Mouse (Mus musculus): ENCODE measurements around the gene Zfp444.

The Zfp444 gene

DNA sequence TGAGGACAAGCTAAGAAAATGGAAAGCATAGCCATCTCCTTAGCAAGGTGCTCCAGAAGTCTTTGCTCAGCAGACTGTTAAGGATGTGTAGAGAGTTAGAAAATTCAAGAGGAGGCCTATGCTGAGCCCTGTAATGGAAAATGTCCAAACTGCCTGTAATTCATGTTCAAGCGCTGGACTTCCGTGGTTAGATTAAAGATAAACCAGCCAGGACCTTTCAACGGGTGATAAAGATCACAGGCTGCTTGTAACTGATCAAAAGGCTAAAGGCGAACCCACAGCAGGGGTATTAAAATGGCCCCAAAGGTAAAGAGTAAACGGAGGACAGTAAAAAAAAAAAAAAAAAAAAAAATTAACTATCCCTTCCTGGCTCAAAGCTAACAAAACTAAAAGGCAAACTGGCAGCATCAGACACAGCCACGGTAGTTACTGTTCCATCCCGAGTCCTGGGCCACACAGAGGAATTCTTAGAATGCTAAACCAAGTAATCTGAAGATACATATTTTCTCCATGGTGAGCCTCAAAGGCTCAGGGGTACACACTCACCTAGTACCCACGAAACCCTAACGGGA lies 15.0 kb upstream of the Zfp444 start:
- in situ Hi-C loops (cut with MboI, MseI): loop anchor here (10.0 to 25.0 kb wide), 6 partner anchors 128 to 1670 kb away; partner anchors contain the start of genes Epn1 (in 1 of the 2), Fiz1 (in 1 of the 2), Gm44973 (in 1 of the 2) and Gm45844 (in 1 of the 2)

DNA sequence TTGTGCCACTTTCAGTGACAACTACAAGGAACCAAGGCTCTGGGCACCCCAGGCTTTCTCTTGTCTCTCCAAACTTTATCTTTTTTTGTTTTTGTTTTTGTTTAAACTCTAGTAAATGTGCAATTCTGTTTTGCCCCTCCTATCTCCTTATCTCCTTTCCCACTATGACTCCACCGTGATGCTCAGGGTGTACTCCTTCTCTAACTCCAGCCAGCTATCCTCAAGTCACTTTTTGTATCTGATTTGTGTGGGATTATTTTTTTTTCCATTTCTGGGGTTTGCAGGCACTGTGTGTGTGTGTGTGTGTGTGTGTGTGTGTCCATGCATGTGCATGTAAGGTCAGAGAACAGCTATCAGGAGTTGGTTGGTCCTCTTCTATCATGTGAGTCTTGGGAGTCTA lies 14.5 kb upstream of the Zfp444 start:
- in situ Hi-C loops (cut with MboI, MseI): loop anchor here (10.0 to 25.0 kb wide), 6 partner anchors 127 to 1670 kb away; partner anchors contain the start of genes Epn1 (in 1 of the 2), Fiz1 (in 1 of the 2), Gm44973 (in 1 of the 2) and Gm45844 (in 1 of the 2)

DNA sequence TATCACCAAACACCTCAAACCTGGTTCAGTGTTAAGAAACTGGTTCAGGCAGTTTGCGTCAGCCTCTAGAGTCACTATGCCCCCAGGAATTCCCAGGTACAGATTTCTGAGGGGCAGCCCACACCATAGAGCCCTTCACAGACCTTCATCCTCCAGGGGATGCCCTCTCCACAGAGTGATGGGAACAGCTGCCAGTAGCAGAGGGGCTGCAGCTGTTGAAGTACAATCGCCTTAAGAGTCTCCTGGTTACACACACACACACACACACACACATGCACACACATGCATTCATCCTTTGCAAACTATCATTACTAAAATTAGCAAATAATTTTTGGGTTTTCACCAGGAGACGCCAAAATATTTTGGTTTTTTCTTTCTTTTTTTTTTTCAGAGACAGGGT lies 12.4 kb upstream of the Zfp444 start:
- in situ Hi-C loops (cut with MboI, MseI): loop anchor here (10.0 to 25.0 kb wide), 6 partner anchors 125 to 1672 kb away; partner anchors contain the start of genes Epn1 (in 1 of the 2), Fiz1 (in 1 of the 2), Gm44973 (in 1 of the 2) and Gm45844 (in 1 of the 2)

DNA sequence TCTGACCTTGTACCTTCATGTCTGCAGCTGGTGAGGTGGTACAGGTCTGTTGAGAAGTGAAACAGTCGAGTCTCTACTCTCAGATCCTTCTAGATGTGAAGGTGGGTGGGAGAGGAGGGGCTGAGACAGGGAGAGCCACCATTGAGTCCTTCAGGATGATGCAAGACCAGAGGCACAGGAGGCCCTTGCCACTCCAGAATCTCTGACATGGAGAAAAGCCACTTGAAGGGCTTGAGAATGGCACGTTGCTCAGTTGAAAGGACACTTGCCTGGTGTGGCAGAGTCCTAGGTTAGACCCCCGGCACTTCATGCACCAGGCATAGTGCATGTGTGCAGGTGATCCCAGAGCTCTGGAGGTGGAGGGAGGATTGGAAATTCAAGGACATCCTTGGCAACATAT lies 10.5 kb upstream of the Zfp444 start:
- in situ Hi-C loops (cut with MboI, MseI): loop anchor here (25.0 kb wide), 4 partner anchors 1074 to 1674 kb away; partner anchors contain the start of genes Epn1 (in 1 of the 2), Gm45844 (in 1 of the 2), U2af2 (in 1 of the 2) and Zfp580 (in 1 of the 2)

DNA sequence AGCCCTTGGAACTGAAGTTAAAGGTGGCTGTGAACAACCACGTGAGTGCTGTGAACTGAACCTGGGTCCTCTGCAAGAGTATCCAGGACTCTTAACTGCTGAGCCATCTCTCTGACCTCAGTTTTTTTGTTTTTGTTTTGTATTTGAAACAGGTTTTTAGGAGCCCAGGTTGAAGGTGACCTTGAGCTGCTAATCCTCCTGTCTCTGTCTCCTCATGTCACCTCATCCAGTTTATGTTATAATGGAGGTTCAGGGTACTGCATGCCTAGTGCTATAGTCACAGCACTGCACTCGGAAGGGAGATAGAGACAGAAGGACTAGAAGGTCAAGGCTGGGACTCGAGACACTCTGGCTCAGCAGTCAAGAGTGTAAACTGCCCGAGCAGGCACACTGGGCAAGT lies 9.9 kb upstream of the Zfp444 start:
- in situ Hi-C loops (cut with MboI, MseI): loop anchor here (25.0 kb wide), 4 partner anchors 1075 to 1675 kb away; partner anchors contain the start of genes Epn1 (in 1 of the 2), Gm45844 (in 1 of the 2), U2af2 (in 1 of the 2) and Zfp580 (in 1 of the 2)

DNA sequence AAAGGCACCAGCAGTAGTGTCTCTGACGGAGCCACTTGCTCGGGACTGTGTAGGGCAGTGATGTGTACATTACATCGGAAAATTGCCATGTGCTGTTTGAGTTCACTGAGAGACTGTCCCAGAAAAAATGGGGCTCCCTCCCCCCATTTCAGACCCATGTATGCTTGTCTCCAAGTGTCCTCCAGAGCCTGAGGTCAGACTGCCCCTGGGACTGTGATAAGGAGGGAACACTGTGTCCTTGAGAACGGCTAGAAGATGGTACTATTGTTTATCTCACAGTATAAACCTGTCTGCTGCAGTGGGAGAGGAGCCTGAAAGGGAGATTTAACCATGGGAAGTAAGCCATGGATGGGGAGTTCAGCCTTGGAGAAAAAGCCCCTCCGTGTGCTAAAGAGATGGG lies 7.4 kb upstream of the Zfp444 start:
- in situ Hi-C loops (cut with MboI, MseI): loop anchor here (5.0 to 25.0 kb wide), 5 partner anchors 223 to 1677 kb away; partner anchors contain the start of genes Epn1 (in 1 of the 2), Gm45844 (in 1 of the 2), U2af2 (in 1 of the 2) and Zfp580 (in 1 of the 2)

DNA sequence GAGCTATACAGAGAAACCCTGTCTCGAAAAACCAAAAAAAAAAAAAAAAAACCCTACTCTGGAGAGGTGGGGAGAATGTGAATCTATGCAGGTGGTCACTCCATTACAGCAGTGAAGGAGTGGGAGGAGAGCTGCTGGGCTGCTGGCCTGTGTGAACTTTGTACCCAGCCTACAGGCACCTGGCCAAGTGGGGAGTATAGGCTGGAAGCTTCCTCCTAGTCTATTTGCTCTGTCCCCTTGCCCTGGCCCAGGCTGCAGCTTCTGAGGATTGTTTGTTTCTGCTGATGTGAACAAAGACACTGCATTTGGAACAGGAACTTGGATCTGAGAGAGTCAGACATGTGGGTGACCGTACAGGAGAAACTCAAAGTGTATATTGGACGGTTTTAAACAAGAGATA lies 2.6 kb upstream of the Zfp444 start:
- in situ Hi-C loops (cut with MboI, MseI): loop anchor here (5.0 to 25.0 kb wide), 5 partner anchors 218 to 1682 kb away; partner anchors contain the start of genes Epn1 (in 1 of the 2), Gm45844 (in 1 of the 2), U2af2 (in 1 of the 2) and Zfp580 (in 1 of the 2)

DNA sequence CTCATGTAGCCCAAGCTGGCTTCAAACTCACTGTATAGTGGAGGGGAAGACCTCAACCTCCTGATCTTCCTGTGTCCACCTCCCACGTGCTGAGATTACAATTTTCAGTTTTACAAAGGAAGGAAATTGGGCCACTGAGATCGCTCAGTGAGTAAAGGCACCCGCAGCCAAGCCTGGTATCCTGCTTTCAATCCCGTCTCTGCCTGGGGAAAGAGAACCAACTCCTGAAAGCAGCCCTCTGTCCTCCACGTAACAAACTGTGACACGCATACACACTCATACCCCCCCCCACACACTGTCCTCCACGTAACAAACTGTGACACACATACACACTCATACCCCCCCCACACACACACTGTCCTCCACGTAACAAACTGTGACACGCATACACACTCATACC lies 1.6 kb upstream of the Zfp444 start:
- in situ Hi-C loops (cut with MboI, MseI): loop anchor here (25.0 kb wide), 4 partner anchors 1083 to 1683 kb away; partner anchors contain the start of genes Epn1 (in 1 of the 2), Gm45844 (in 1 of the 2), U2af2 (in 1 of the 2) and Zfp580 (in 1 of the 2)

DNA sequence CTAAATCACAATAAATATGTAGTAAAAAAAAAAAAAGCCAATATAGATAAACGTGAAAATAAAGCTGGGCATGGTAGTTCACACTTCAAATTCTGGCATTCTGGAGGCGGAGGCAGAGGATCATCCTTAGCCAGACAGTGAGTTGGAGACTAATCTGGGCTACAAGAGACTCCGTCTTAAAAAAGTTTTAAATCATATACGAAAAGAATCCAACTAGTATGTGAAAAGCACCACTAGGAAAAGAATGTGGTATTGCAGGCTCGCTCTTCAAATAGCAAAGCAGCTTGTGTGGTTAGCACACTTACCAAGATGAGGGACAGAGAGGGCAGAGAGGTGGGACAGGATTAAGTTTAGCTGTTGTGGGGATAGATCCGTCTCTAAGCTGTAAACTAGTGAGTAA lies 1.2 kb upstream of the Zfp444 start:
- in situ Hi-C loops (cut with MboI, MseI): loop anchor here (25.0 kb wide), 4 partner anchors 1084 to 1684 kb away; partner anchors contain the start of genes Epn1 (in 1 of the 2), Gm45844 (in 1 of the 2), U2af2 (in 1 of the 2) and Zfp580 (in 1 of the 2)

DNA sequence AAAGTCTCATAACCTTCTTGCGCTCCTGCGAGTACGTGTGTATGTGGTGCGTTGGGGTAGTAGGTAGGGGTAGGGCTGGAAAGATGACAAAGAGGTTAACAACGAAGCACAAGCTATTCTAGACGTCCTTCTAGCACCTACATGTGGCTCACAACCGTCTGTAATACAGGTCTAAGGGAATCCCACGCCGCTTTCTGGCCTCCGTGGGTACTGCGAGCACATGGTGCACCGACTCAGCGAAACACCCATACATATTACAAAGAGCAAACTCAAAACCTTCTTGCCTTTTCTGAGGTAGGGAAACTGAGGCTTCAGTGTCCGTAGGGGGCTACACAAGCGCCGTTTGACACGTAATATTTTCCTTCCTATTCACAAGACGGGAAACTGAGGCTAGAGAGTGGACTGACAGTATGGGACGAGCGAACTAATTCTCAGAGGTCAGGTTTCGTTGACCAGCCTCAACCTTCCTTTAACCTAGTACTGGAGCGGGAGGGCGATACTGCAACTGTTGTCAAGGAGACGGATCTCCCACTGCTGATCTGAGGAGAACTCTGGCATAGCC lies 501 bp upstream of the Zfp444 start:
- in situ Hi-C loops (cut with MboI, MseI): loop anchor here (25.0 kb wide), 4 partner anchors 1084 to 1684 kb away; partner anchors contain the start of genes Epn1 (in 1 of the 2), Gm45844 (in 1 of the 2), U2af2 (in 1 of the 2) and Zfp580 (in 1 of the 2)

DNA sequence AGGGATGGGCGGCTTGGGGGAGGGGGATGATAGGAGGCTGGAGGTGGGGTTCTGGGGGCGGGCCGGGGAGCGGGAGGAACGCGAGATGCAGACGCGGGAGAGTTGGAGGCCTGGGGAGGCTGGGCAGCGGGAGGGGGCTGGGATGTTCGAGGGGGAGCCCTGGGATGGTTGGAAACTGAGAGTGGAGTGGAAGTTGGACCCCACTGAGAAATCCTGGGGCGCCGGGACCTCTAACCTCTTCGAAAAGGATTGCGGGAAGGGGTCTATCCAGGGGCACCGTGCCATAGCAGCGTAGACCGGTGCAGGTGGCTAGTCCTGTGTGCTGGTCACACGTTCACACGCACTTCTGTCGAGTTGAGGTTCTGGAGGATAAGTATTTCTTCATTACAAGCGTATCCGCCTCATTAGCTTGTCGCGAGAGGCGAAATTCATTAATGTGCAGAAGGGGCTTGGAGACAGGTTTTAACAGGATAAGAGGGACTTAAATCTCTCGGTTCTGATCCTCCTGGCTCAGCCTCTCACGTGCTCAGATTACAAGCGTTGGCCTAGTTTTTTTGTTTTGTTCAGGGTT lies 733 bp downstream of the Zfp444 start:
- in situ Hi-C loops (cut with MboI, MseI): loop anchor here (25.0 kb wide), 4 partner anchors 1085 to 1685 kb away; partner anchors contain the start of genes Epn1 (in 1 of the 2), Gm45844 (in 1 of the 2), U2af2 (in 1 of the 2) and Zfp580 (in 1 of the 2)

DNA sequence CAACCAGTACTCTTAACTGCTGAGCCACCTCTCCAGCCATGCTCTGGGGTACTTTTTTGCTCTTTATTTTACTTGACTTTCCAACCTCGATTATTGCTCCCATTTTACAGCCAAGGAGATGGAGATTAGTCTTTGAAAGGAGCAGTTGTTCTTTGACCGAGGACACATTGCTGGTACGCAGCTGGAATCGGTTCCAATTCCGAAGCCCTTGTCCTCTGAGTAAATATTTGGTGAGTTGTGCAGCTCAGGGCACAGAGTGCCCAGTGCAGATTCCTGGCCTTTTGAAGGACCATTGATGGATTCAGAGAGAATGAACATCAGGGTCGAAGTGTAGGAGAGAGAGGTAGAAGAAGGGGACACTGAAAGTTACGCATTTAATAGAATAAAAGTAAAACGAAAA lies 1.8 kb downstream of the Zfp444 start:
- in situ Hi-C loops (cut with MboI, MseI): loop anchor here (25.0 kb wide), 4 partner anchors 1087 to 1687 kb away; partner anchors contain the start of genes Epn1 (in 1 of the 2), Gm45844 (in 1 of the 2), U2af2 (in 1 of the 2) and Zfp580 (in 1 of the 2)

DNA sequence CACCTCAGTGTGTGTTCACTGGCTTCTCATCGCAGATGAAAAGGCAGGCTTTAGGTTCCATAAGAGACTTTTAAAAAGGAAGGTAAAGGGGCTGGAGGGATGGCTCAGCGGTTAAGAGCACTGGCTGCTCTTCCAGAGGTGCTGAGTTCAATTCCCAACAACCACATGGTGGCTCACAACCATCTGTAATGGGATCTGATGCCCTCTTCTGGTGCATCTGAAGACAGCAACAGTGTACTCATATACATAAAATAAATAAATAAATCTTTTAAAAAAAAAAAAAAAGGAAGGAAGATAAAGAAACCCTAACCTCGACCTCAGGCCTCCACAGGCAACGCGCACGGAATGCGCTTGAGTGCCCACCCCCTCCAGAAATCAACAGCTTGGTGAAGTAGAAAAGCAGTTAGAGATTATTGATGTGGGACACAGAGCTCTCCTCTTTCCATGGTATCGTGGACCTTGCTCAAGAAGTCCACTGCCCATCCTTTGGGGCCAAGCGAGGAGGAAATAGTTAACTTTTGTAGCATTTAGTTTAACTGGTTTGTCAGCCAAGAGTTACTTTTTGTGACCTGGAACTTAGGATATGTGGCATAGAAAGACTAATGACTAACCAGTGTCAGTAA lies 2.5 kb downstream of the Zfp444 start:
- in situ Hi-C loops (cut with MboI, MseI): loop anchor here (25.0 kb wide), 4 partner anchors 1087 to 1687 kb away; partner anchors contain the start of genes Epn1 (in 1 of the 2), Gm45844 (in 1 of the 2), U2af2 (in 1 of the 2) and Zfp580 (in 1 of the 2)

DNA sequence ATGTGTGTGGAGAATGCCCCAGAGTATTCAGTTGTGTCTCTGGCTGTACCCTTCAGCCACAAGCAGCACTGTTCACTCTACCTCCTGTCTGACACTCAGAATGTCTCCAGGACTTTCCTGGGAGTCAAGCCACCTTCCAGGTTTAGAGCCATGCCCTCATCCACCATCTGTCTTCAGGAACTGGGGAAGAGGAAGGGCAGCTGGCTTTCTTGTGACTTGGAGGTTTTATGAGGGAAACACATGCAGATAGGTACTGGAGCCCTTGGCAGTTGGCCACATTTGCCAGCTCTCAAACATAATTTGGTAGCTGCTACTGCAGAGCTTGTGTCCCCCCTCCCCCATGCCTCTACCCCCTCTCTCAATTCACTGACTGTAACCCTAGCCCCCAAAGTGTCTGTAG lies 7.0 kb downstream of the Zfp444 start:
- in situ Hi-C loops (cut with MboI, MseI): no loop called here

DNA sequence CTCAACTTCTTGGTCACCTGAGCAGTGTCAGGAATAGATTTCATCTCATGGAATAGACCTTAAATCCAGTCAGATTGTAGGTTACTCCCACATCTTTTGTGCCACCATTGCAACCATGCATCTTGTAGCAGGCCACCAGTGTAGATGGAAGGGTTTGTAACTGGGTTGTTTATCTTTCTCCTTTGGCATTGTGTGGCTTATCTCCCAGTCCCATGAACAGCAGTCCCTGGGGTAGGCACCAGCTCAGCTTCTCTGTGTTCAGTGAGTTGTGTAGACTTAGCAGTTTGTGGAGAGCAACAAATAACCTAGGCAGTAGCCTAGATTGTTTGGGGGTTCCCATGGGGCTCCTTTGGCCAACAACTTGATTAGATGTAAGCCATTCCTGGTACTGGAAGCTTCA lies 10.9 kb downstream of the Zfp444 start:
- in situ Hi-C loops (cut with MboI, MseI): no loop called here

DNA sequence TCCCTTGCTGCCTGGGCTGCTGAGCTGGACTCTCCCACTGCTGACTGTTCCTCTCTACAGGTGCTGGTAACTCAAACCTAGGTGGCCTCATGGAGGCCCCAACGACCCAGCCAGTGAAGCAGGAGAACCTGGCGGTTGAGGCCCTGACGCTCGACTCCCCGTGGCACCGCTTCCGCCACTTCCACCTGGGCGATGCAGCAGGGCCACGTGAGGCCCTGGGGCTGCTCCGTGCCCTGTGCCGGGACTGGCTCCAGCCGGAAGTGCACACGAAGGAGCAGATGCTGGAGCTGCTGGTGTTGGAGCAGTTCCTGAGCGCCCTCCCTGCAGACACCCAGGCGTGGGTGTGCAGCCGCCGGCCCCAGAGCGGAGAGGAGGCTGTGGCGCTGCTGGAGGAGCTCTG lies 11.8 kb downstream of the Zfp444 start:
- in situ Hi-C loops (cut with MboI, MseI): no loop called here

DNA sequence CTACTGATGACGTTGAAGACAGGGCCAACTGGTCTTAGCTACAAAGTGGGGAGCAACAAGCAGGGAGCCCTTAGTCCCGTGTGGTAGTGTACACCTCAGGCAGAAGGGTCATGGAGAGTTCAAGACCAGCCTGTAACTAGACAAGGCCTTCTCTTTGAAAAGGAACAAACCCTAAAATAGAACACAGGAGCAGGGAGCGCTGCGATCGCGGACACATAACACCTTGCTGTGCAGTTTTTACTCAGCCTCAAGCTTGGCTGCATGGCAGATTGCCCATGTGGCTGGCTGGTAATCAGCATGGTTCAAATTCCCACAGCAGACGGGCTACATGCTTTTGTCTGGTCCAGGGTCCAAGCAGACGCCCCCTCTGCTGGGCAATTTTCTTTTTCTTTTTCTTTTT lies 12.5 kb downstream of the Zfp444 start:
- in situ Hi-C loops (cut with MboI, MseI): no loop called here

DNA sequence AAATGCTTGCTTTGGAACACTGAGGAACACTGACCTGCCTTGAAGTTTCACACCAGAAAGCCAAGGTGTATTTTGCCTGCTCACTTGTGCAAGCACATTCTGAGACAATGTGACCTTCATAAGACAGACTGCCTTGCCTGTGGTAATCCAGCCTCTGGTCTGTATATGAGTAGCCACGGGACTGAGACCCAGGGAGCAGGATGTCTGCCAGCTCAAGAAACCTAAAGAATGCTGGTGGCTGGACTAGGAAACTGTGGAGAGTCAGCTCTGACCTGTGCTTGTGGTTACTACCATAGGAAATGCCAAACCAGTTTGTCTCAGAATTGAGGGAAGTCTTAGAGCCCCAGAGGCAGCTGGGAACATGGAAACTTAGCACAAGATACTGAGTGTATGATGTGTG lies 13.4 kb downstream of the Zfp444 start:
- in situ Hi-C loops (cut with MboI, MseI): no loop called here

DNA sequence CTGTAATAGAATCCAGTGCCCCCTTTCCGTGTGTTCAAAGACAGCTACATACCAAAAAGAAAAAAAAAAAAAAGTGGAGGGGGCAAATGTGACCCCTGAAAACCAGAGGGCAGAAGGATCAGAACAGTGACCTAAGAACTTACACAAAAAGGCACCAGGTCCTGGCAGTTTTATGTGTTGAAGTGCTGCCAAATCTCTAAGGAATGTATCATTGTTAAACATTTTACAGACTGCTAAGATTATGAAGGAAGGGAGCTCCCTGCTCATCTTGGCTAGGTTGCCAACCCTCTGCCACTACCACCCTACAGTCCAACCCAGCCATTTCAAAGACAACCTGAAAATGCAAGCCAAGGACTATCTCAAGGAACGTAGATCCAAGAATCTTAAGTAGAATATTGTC lies 14.2 kb downstream of the Zfp444 start:
- in situ Hi-C loops (cut with MboI, MseI): no loop called here

DNA sequence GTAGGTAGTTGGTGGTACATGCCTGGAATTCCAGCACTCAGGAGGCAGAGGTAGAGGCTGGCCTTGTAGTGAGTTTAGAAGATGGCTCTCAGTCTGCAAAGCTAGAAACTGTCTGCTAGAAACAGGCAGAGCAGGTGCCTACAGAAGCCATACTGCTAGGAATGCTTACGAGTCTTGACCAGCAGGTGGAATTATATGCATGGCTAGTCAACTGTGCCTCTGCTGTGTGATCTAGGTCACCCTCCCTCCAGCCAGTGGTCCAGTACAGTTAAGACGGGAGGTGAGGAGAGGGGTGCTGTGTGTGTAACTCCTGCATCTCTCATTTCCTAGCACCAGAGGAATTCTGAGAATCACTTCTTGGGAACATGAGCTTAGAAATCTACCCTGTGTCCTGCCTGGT lies 14.7 kb downstream of the Zfp444 start:
- in situ Hi-C loops (cut with MboI, MseI): no loop called here

DNA sequence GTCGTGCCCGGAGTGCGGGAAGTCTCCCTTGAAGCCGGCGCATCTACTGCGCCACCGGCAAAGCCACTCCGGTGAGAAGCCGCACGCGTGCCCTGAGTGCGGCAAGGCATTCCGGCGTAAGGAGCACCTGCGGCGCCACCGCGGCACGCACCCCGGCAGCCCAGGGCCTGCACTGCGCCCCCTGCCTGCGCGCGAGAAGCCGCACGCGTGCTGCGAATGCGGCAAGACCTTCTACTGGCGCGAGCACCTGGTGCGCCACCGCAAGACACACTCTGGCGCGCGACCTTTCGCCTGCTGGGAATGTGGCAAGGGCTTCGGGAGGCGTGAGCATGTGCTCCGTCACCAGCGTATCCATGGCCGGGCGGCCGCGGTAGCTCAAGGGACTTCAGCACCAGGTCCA lies 17.5 kb downstream of the Zfp444 start:
- in situ Hi-C loops (cut with MboI, MseI): no loop called here
